Mouse (Mus musculus) limb, embryonic 13.5 days (tissue): ENCODE results near the gene Pde4a. TPM values are rescaled to one million over a fixed set of nuclear protein-coding genes. Genes with fewer than 3 reads are reported as not detected.
"Not testable (repeated sequence)": the region's sequence is repeated elsewhere in the genome, so short reads cannot be mapped to it uniquely, and the experiment has no call there.

Experiments used
- ATAC-seq: fragments of 200-750 bp; cut with Nextera tagmentation; 2 replicates; pipeline ENCODE4 v1.8.0; 2017; ENCODE audit warnings: low read depth, moderate number of reproducible peaks, moderate TSS enrichment; ENCODE audit not compliant: low FRiP score
- H3K27ac ChIP-seq: fragments of 300-500 bp; sonication (generic); 2 replicates; pipeline ENCODE4 v1.5.1; 2015; ENCODE audit warnings: inconsistent platforms, mild to moderate bottlenecking, moderate library complexity
- H3K27me3 ChIP-seq: fragments of 300-500 bp; sonication (generic); 2 replicates; pipeline ENCODE4 v1.6.1; 2015; ENCODE audit warnings: mild to moderate bottlenecking, inconsistent platforms
- H3K36me3 ChIP-seq: fragments of 300-500 bp; sonication (generic); 2 replicates; pipeline ENCODE4 v1.6.1; 2015; ENCODE audit warnings: inconsistent platforms, mild to moderate bottlenecking, moderate library complexity
- H3K4me1 ChIP-seq: fragments of 300-500 bp; sonication (generic); 2 replicates; pipeline ENCODE4 v1.6.1; 2015; ENCODE audit warnings: inconsistent platforms
- H3K4me2 ChIP-seq: fragments of 300-500 bp; sonication (generic); replicated peaks from 2 replicates; pipeline ENCODE4 v1.6.1; 2015; ENCODE audit warnings: inconsistent platforms, mild to moderate bottlenecking, moderate library complexity
- H3K4me3 ChIP-seq: fragments of 300-500 bp; sonication (generic); 2 replicates; pipeline ENCODE4 v1.5.1; 2015; ENCODE audit warnings: moderate library complexity, mild to moderate bottlenecking, inconsistent platforms
- H3K9ac ChIP-seq: fragments of 300-500 bp; sonication (generic); 2 replicates; pipeline ENCODE4 v1.6.1; 2015; ENCODE audit warnings: mild to moderate bottlenecking, inconsistent platforms
- H3K9me3 ChIP-seq: fragments of 300-500 bp; sonication (generic); 2 replicates; pipeline ENCODE4 v1.6.1; 2016; ENCODE audit warnings: inconsistent platforms
- WGBS: fragments of 180-500 bp; shearing (Covaris S2); methylation state at CpG from one replicate; pipeline ENCODE4 v1.1.7; 2015; 5-methylcytosine and 5-hydroxymethylcytosine counted together
- polyA plus RNA-seq: library from polyadenylated mRNA; unstranded; fragments of >200 nt; fragmentation: Nextera tagmentation; extraction: Ambion mirVana; gene quantifications from 2 replicates; pipeline ENCODE4 v1.2.1, GENCODE M21; 2015

The Pde4a gene
- polyA plus RNA-seq, 1 experiment from 2014 or later, result 6.1 TPM

- 10% methylated on average over 42 of the region's 42 CpGs for WGBS
- Histone ChIP-seq H3K9ac (peak overlapping the region; percentile 66), H3K4me3 (peak overlapping the region; percentile 55), H3K4me1 (peaks cover 33% of the 10 kb centered on the region), H3K27ac (no peak overlapping the region), H3K36me3 (no peaks in the 10 kb centered on the region), H3K27me3 (peaks cover 74% of the 10 kb centered on the region), H3K4me2 (peak overlapping the region; percentile 93), H3K9me3 (no peaks in the 10 kb centered on the region; the same call in 1 of the 2 replicates)
- no peak for ATAC-seq
Observed at GRCm38 (mm10) chr9:21243826-21244427, 78.4 kb downstream of the Pde4a start.

GRCm38 (mm10) chr9:21244428-21245112 is 79.1 kb downstream of the Pde4a start:
- Histone ChIP-seq H3K4me3 (peak overlapping the region; percentile 55), H3K4me2 (peak overlapping the region; percentile 93), H3K27me3 (peaks cover 80% of the 10 kb centered on the region), H3K36me3 (no peaks in the 10 kb centered on the region), H3K9ac (peak overlapping the region; percentile 66), H3K4me1 (peaks cover 30% of the 10 kb centered on the region), H3K9me3 (no peaks in the 10 kb centered on the region; the same call in 1 of the 2 replicates), H3K27ac (no peak overlapping the region)
- ATAC-seq, result no peak
- under 1% methylated on average over 72 of the region's 72 CpGs for WGBS

- peak overlapping the region; percentile 93 for H3K4me2 ChIP-seq
- no peaks in the 10 kb centered on the region; the same call in 1 of the 2 replicates for H3K9me3 ChIP-seq
- peak overlapping the region; percentile 66 for H3K9ac ChIP-seq
- H3K27me3 ChIP-seq, result peaks cover 85% of the 10 kb centered on the region
- no peak for ATAC-seq
- H3K27ac ChIP-seq, result no peak overlapping the region
- H3K36me3 ChIP-seq, result no peaks in the 10 kb centered on the region
- peaks cover 31% of the 10 kb centered on the region for H3K4me1 ChIP-seq
- 2% methylated on average over 16 of the region's 16 CpGs for WGBS
- peak overlapping the region; percentile 55 for H3K4me3 ChIP-seq
Observed at GRCm38 (mm10) chr9:21245113-21245487, 79.6 kb downstream of the Pde4a start.

- ATAC-seq, result no peak
- WGBS, result 86% methylated on average over 1 of the region's 1 CpGs
- H3K27me3 ChIP-seq, result peaks cover 98% of the 10 kb centered on the region
- no peak overlapping the region for H3K4me3 ChIP-seq
- H3K9me3 ChIP-seq, result no peaks in the 10 kb centered on the region; the same call in 1 of the 2 replicates
- no peak overlapping the region for H3K27ac ChIP-seq
- peaks cover 35% of the 10 kb centered on the region for H3K4me1 ChIP-seq
- H3K4me2 ChIP-seq, result no peak overlapping the region
- H3K9ac ChIP-seq, result no peak overlapping the region
- no peaks in the 10 kb centered on the region for H3K36me3 ChIP-seq
Observed at GRCm38 (mm10) chr9:21246342-21246741, 80.8 kb downstream of the Pde4a start.

- 1% methylated on average over 30 of the region's 30 CpGs for WGBS
- Histone ChIP-seq H3K4me1 (peaks cover 37% of the 10 kb centered on the region), H3K36me3 (no peaks in the 10 kb centered on the region), H3K4me2 (peak within 1 kb of the TSS; percentile 60), H3K27ac (no peak within 1 kb of the TSS), H3K9me3 (no peaks in the 10 kb centered on the region), H3K4me3 (peak within 1 kb of the TSS; percentile 34), H3K9ac (no peak within 1 kb of the TSS; the same call in 1 of the 2 replicates), H3K27me3 (peaks cover 98% of the 10 kb centered on the region)
- no peak for ATAC-seq
Observed at GRCm38 (mm10) chr9:21248326-21248725, 82.8 kb downstream of the Pde4a start, which contains the start of gene S1pr5. S1pr5 (minus strand) TSS chr9:21248443.

DNA sequence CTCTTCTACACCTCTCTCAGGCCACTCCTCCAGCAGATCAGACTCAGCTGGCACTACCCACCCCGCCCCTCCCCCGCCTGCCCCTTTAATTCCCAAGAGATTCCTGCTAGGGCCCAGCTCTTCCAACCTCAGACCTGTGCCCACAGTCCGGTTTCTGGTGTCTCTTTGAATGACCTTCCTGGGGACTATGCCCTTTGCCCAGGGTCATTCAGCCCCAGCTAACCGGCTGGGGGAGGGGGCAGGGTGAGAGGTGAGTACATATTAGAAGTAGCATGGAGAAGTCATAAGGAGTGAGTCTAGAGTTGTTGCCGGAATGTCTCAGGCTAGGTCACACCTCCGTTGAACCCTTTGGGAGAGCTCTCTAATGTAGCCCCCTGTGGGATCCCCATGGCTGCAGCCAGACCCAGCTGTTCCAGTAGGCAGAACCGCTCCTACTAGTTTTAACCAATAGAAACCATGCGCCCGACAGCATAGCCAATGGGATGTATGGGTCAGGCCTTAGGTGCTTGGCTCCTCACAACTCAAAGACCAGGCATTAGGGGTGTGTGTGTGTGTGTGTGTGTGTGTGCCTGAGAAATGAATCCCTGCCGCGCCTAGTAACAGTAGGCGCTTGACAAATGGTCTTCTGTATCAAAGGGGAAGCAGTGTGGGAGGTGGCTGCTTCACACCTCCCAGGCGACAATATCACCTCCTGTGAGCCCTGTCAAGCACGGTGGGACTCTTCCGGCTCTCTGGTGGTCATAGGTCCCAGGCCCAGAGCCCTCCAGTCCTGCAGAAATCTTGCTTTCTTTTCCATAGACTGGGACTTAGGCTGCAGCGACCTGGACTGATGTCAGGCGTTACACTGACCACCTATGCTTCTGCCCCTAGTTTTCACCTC is 84.4 kb downstream of the Pde4a start:
- no peak overlapping the region for H3K9ac ChIP-seq
- peak; percentile 29; the same call in 1 of the 2 replicates for ATAC-seq
- 13% methylated on average over 17 of the region's 17 CpGs for WGBS
- no peaks in the 10 kb centered on the region for H3K36me3 ChIP-seq
- no peaks in the 10 kb centered on the region for H3K9me3 ChIP-seq
- H3K27me3 ChIP-seq, result peaks cover 83% of the 10 kb centered on the region
- no peak overlapping the region for H3K4me2 ChIP-seq
- H3K4me1 ChIP-seq, result peaks cover 23% of the 10 kb centered on the region
- H3K4me3 ChIP-seq, result no peak overlapping the region
- no peak overlapping the region for H3K27ac ChIP-seq

GRCm38 (mm10) chr9:21250509-21250908 is 85.0 kb downstream of the Pde4a start:
- no peak overlapping the region for H3K9ac ChIP-seq
- no peaks in the 10 kb centered on the region for H3K36me3 ChIP-seq
- H3K4me2 ChIP-seq, result no peak overlapping the region
- no peak for ATAC-seq
- no peaks in the 10 kb centered on the region for H3K9me3 ChIP-seq
- WGBS, result 36% methylated on average over 2 of the region's 2 CpGs
- no peak overlapping the region for H3K4me3 ChIP-seq
- peaks cover 76% of the 10 kb centered on the region for H3K27me3 ChIP-seq
- H3K27ac ChIP-seq, result no peak overlapping the region
- H3K4me1 ChIP-seq, result peaks cover 16% of the 10 kb centered on the region

GRCm38 (mm10) chr9:21251116-21251735 is 85.7 kb downstream of the Pde4a start:
- Histone ChIP-seq H3K4me1 (peaks cover 16% of the 10 kb centered on the region), H3K4me3 (no peak overlapping the region), H3K27ac (peak overlapping the region; percentile 44; the same call in 1 of the 2 replicates), H3K27me3 (peaks cover 69% of the 10 kb centered on the region), H3K9me3 (no peaks in the 10 kb centered on the region), H3K36me3 (no peaks in the 10 kb centered on the region), H3K4me2 (no peak overlapping the region), H3K9ac (no peak overlapping the region)
- ATAC-seq, result no peak; the same call in 1 of the 2 replicates
- 36% methylated on average over 13 of the region's 13 CpGs for WGBS

DNA sequence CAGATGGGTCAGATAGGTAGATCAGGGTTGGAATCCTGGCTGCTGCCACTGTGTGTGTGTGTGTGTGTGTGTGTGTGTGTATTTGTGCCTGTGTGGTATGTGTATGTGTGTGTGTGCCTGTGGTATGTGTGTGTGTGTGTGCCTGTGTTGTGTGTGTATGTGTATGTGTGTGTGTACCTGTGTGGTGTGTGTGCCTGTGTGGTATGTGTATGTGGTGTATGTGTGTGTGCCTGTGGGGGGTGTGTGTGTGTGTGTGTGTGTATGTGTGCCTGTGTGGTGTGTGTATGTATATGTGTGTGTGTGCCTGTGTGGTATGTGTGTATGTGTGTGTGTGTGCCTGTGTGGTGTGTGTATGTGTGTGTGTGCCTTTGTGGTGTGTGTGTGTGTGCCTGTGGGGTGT is 89.2 kb downstream of the Pde4a start:
- Histone ChIP-seq H3K36me3 (no peaks in the 10 kb centered on the region), H3K9ac (no peak overlapping the region), H3K27me3 (peaks cover 35% of the 10 kb centered on the region), H3K4me3 (no peak overlapping the region), H3K4me2 (no peak overlapping the region), H3K9me3 (no peaks in the 10 kb centered on the region), H3K27ac (no peak overlapping the region), H3K4me1 (peaks cover 8% of the 10 kb centered on the region)
- no peak for ATAC-seq

DNA sequence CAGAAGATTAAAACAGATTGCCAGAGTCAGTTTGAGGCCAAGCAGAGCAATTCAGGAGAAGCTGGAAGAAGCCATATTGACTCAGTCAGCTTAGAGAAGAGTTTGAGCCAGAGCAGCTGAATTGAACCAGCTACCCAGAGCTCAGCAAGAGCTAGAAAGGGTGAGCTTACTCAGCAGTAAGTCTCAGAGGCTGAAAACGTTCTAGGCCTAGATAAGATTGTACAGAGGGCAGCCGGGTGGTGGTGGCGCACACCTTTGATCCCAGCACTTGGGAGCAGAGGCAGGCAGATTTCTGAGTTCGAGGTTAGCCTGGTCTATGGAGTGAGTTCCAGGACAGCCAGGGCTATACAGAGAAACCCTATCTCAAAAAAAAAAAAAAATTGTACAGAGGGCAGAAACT is 90.8 kb downstream of the Pde4a start:
- not testable (repeated sequence) for H3K4me2 ChIP-seq, ATAC-seq

DNA sequence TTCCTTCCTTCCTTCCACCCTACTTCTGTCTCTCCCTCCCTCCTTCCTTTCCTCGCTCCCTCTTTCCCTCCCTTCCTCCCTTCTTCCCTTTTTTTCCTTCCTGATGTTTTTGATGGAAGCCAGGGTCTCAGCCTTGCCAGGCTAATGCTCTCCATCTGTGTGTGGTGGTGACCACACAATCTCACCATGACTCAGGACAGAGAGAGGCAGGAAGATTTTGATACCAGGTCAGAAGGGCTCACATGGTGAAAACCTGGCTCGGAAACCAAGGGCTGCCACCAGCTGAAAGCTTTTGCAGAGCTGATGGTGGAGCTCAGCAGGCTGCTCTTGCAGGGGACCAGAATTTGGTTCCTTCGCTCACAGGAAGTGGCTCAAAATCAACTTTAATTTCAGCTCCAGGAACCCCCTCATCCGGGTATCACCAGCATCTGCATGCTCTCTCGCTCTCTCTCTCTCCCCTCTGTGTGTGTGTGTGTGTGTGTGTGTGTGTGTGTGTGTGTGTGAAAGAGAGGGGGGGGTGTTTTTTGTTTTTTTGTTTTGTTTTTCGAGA is 95.1 kb downstream of the Pde4a start:
- Histone ChIP-seq H3K36me3 (no peaks in the 10 kb centered on the region), H3K27me3 (no peaks in the 10 kb centered on the region), H3K9me3 (no peaks in the 10 kb centered on the region), H3K27ac (no peak overlapping the region), H3K4me1 (peaks cover 8% of the 10 kb centered on the region), H3K9ac (no peak overlapping the region), H3K4me2 (no peak overlapping the region), H3K4me3 (no peak overlapping the region)
- WGBS, result 67% methylated on average over 6 of the region's 6 CpGs
- no peak for ATAC-seq

More for the DNA sequence above, 90.8 kb downstream of the Pde4a start:
- H3K27ac ChIP-seq, H3K9me3 ChIP-seq, H3K36me3 ChIP-seq, H3K9ac ChIP-seq, H3K4me1 ChIP-seq, H3K4me3 ChIP-seq: not testable (repeated sequence)
- WGBS, result 87% methylated on average over 4 of the region's 4 CpGs
- H3K27me3 ChIP-seq, result peaks cover 18% of the 10 kb centered on the region
